Mouse (Mus musculus) adrenal gland, postnatal 10 days (tissue): ENCODE data around the gene Ms4a6b. TPM values are rescaled to one million over a fixed set of nuclear protein-coding genes. Genes with fewer than 3 reads are reported as not detected.
"Not testable (repeated sequence)": the region's sequence is repeated elsewhere in the genome, so short reads cannot be mapped to it uniquely, and the experiment has no call there.

Experiments
- DNase-seq: peaks from one replicate; pipeline ENCODE4 v3.0.0; 2021; ENCODE audit warnings: mixed read lengths
- long read RNA-seq, 2 experiments: library from polyadenylated mRNA; stranded (forward); transcript quantifications; one replicate each; pipeline ENCODE4 v2.0.0; 2021
- total RNA-seq, 2 experiments: library from RNA; stranded (reverse); gene quantifications; 2 replicates each; pipeline ENCODE4 v1.2.3; 2021

Gene Ms4a6b
- 1 to 10 TPM; 5.0 to 8.3 TPM for total RNA-seq
- long read RNA-seq, experiment 1, partial matches to known transcripts: 0 of 5 reads
- long read RNA-seq, experiment 1, other reads (novel, unspliced or antisense): 2 of 5 reads
- long read RNA-seq, experiment 2, partial matches to known transcripts: 0 of 6 reads
- long read RNA-seq, experiment 2, other reads (novel, unspliced or antisense): 2 of 6 reads

DNA sequence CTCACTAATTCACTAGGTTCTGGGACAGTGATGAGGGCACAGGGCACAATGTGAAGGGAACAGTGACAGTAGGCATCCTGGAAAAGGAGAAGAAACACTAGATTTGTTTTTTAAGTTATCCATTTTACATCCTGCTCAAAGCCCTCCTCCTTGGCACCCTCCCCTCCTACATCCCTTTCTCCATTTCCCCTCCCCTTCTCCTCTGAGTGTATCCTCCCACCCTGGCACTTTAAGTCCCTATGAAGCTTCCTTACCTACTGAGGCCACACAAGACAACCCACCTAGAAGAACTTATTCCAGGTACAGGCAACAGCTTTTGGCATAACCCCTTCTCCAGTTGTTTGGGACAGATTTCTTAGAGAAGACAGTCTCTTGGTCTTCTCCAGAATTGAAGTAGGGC, at the start of gene Ms4a6b:
Gene Ms4a6b, plus strand, starts transcription at position 267 of the 400 bp plus-strand sequence.
- no peak for DNase-seq

DNA sequence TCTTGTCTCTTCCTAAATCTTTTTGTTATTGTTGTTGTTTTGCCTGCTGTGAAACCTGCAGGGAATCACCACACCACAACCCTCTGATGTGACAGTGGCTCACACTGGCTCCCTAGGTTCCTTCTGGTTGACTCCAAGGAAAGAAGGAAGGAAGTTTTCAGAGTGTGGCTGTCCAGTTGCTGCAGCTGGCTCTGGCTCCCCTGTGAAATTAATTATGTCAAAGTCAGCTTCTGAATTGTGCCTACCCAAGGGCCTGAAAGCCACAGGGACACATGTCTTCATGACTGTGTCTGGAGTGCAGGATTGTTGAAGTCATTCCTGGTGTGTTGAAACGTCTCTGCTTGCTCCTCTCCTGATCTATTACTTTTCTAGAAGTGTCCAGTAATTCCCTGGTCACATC, 48.0 kb upstream of the Ms4a6b start:
- not testable (repeated sequence) for DNase-seq

DNA sequence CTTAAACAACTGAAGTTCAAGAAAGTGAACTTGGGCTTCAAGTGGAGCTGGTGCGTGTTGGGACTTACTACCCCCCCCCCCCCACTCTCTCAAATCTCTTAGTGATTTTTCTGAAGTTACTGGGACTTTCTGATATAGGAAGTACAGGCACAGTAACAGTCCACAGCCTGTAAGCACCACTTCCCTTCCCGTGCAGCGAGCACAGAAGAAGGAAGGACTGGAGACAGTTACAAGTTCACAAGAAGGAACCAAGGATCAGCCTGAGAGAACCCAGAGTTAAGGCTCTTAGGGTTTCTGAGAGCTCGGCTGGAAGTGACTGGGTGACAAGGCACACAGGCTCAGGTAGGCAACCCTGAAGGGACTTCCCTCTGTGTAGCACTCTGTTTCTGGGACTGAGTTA, 47.1 kb upstream of the Ms4a6b start, which contains the start of gene Ms4a6c:
Gene Ms4a6c, plus strand, starts transcription at position 152 of the 400 bp plus-strand sequence.
- DNase-seq: not testable (repeated sequence)

DNA sequence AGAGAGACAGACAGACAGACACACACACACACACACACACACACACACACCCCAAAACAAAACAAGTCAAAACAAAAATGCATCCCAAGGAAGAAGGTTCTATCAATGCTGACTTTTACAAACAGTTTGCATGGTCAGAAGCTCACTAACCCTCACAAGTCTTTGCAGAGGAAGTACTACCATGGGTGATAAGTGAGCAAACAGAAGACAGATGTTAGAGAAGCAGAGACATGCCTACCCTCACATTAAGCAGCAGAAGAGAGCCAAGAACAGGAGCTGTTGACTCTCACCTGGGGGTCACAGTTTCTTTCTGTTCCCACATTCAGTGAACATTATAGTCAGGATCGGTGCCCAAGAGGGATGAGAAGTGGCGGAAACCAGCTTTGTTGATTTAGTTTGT, 36.6 kb upstream of the Ms4a6b start:
- no peak for DNase-seq

DNA sequence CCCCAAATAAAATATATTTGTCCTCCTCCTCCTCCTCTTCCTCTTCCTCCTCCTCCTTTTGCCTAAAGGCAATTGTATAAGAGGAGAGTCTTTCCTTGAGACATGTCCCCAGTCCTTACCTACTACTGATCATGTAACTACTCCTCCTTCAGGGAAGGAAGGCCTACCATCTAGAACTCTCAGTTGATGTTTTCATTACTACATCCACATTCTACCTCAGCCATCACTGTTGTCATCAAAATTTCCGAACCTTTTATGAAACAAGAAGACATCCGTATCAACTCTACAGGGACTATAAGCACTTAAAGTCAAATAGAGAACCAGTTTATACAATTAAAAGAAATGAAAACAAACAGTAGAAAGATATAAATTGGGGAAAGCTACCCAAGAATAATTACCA, 33.6 kb upstream of the Ms4a6b start:
- DNase-seq: no peak

DNA sequence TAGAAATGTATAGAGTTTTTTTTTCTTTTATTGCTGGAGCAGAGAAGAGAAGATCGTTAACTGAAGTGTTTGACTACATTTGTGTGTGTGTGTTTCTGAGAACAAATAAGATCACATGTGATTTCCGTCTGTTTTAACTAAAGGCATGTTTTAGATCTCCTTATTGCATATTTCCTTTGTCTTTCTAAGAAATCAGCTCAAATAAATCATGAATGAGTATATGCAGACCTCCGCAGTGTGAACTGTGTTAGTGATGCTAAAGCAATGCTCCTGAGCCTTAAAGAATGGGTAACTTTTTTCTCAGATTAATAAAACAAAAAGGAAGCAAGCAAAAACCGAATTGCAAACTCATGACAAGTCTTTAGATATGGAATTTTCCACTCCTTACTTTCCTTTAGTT, 32.4 kb upstream of the Ms4a6b start:
- DNase-seq: no peak

DNA sequence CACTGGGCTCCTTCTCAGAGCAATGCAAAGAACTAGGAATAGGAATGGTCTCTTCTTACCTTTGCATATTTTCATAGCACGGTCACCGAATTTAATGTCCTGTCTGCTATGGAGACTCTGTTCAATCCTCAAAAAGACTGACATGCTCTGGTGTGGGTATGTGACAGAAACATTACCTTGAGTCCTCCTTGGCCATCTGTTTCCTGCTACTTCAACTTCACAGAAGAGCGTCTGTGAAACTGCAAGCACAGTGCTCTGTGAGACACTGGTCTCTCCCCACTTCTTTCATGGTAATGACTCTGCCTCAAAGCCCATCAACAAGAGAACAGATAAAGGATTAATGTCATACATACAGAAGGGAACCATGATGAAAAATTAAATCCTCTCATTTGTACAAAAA, 31.9 kb upstream of the Ms4a6b start:
- DNase-seq: no peak

DNA sequence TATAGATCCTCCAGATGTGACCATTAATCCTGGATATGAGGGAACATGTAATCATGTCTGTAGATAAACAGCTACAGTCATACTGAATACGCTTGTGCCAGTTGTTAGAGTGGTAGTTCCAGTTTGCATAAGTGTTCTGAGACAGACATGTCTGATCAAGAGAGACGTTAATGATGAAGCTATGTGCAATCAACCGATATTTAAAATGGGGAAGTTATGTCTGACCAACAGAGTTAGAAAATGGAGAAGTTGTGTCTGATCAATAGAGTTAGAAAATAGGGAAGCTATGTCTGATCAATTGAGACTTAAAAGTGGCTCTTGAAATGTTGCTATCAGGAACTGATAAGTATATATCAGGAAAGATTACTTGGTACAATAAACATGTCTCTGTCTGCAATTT, 31.0 kb upstream of the Ms4a6b start:
- no peak for DNase-seq

DNA sequence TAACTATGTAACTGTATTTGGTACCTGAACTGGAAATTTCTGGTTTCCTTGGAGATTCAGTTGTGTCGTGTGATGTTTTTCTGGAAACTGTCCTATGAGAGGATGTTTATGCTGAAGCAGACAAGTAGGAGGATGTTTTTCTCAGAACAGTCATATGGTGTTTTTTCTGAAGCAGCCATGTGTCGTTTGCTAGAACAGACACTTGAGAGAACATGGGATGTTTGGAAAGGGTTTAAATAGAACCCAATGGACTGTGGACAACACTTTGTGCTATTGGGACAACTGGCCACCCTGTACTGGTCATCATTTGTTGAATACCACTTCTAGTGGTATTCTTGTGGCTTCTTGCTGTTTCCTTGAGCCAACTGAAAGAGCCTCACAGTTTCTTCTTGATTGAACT, 30.6 kb upstream of the Ms4a6b start, which contains the start of gene Gm8369:
Gene Gm8369, plus strand, starts transcription at position 193 of the 400 bp plus-strand sequence.
- DNase-seq: no peak

DNA sequence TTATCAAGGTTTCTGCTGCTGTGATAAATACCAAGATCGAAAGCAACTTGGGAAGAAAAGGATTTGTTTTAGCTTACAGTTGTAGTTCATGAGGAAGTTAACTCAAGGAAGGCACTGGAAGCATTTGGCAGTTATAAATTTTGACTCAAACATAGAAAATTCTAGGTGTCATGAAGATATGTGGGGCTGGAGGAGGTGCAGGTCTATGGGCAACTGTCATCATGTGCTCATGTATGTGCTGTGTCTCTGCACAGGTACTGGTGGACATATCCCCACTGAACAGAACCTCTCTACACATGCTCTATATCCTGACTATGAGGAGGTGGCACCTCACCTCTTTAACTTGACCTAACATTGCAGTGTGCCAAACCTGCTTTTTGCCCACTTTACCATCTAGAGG, 29.7 kb upstream of the Ms4a6b start:
- no peak for DNase-seq

DNA sequence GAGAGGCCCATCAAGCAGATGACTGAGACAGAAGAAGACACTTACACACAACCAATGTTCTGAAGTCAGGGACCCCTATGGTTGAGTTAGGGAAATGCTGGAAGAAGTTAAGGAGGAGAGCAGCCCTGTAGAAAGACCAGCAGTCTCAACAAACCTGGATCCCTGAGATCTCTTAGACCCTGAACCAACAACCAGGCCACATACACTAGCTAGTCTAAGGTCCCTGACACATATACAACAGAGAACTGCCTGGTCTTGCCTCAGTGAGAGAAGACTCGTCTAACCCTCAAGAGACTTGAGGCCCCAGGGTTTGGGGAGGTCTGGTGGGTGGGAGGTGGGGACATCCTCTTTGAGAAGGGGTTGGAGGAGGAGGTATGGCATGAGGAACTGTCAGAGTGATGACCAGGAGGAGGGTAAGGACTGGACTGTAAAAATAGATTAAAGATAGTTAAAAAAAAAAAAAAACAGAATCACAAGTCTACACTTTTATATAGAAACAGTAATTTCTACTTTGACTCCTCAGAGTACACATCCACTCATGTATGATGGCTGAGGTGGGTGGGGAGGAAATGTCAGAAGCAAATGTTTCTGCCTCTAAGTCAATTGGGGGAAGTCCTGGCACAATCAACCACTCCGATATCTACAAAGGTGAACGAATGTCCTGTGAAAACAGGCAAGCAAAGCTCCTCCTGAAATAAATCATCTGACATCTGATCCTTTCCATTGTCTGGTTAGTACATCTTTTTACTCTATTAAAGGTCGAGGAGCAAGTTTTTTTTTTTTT, 24.7 kb upstream of the Ms4a6b start:
- DNase-seq: no peak

DNA sequence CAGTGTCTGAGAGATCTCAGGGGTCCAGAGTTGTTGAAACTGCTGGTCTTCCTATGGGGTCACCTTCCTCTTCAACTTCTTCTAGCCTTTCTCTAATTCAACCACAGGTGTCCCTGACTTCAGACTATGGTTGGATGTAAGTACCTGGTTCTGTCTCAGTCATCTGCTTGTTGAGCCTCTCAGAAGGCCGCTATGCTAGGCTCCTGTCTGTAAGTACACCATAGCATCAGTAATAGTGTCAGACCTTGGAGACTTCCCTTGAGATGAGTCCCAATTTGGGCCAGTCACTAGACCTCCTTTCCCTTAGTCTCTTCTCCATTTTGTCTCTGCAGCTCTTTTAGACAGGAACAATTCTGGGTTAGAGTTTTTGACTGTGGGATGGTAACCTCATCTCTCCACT, 23.6 kb upstream of the Ms4a6b start:
- no peak for DNase-seq

DNA sequence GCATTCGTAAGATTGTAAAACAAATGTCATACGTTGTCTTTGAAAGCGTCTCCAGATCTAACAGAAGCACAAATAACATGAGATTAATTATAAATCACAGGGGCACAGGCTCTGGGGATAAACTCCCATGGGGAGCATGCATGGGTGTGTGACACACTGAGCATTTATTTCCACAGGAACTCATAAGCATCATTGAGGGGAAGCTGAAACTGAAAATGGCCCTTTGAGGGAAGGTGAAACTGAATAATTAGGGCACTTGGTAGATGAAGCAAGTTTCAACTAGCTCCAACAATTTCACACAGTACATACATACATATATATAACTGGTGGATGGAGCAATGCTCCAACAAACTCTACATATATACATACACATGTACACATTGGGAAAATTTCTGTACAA, 21.8 kb upstream of the Ms4a6b start:
- no peak for DNase-seq

DNA sequence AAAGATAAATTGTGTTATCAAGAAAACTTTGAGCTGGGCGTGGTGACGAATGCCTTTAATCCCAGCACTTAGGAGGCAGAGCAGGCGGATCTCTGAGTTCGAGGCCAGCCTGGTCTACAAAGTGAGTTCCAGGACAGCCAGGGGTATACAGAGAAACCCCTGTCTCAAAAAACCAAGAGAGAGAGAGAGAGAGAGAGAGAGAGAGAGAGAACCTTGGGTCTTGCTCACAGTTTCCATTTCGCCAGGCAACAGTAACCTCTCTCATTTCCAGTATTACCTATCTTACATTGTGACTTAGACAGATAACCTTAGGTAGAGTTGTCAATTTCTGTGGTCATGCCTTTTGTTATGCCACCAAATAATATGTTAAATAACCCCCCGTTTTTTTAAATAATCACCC, 20.0 kb upstream of the Ms4a6b start:
- DNase-seq: no peak

DNA sequence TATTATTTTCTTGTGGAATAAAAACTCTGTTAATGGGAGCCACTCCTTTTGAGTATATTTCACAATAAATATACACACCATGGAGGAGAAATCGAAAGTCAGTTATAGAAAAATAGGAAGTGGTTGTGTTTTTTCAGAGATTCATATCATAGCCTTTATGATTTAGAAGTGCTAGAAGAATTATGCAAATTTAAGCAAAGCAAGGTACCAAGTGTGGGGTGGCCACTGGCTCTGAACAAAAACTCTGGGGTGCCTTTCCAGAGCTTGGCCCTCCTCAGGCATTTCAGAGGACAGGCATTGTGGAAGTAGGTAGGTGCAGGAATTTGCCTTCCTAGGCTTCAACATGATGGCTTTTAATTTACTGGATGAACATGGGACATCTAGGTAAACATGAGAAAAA, 19.0 kb upstream of the Ms4a6b start:
- DNase-seq: not testable (repeated sequence)

DNA sequence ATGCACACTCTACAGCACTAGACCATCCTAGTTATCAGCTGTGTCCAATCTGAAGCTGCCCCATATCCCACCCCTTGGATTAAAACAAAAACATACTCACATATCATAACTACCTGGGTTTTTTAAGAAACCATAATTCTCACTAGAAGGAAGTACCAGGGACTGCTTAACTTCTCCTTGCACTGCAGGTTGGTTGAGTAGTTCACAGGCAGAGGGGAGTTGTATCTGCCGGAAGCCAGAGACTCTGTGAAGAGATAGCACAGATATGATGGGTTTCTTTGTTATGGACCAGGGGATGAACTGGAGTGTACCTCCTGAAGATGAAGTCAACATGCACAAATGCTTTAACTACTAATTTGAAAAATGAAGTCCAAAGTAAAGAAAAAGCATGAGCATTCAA, 15.5 kb upstream of the Ms4a6b start:
- no peak for DNase-seq

DNA sequence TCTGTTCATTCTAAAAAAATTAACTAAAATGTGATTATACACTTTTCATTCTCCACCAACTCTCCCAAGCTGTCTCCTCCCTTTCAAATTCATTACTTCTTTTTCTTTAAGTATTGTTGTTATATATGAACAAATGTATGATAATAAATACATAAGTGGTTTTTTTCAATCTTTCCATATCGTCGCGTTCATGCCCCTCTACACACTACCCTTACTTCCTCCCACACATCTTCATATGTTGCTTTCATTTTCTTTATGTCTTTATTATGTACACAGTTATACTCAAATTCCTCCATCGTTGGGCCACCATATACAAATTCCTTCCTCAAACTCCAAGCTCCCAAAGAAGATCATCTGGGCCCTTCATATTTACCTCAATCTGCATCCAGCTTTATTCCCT, 15.0 kb upstream of the Ms4a6b start:
- DNase-seq: no peak

DNA sequence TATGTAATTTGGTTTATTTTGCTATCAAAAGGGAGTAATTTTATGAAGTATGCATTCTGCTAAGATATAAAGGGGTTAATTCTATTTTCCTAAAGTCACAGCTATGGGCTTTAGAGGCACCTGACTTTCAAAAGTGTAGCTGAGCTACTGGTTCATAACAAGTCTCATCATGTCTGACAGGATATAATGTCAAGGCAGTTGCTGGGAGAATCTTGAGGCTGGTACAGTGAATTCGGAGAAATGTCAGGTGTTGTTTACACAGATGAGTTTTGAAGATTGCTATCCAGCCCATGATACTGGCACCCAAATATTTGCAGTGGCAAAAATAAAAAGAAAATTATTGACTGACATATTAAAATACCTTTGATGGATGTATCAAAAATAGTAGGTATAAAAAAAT, 11.5 kb upstream of the Ms4a6b start:
- no peak for DNase-seq

DNA sequence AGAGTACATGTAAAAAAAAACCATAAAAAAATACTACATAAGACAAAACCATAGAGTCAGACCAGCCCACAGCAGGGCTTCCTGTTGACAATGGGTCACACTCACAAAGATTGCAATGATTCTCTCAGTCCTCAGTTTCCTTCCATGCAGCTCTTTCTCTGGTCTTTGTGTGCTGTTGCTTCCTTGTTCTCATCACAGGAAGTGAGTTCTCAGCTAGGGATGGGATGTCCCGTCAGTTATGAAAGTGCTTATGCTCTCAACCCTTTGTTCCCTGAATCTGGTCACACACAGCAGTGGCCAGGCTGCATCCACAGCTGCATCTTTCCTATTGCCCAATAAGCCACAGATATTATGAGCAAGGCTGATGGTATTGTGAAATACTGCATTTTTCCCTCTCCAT, 2.9 kb upstream of the Ms4a6b start:
- no peak for DNase-seq

DNA sequence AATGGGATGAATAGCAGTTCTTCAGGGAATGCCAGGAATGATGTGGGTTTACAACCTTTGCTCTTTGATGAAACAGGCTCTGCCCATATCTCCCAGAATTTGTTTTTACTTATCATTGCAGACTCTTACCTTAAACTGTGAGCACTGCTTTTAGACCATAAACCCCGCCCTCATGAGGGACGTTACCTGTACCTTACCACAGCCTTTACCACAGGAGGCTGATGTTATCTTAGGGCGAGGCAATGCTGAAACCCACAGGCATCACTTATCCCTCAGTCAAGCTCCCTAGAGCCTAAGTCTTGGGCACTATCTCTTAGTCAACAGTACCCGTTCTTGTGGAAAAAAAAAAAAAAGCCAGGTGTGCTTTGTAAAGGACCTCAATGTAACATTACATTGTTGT, 533 bp downstream of the Ms4a6b start:
- DNase-seq: no peak

DNA sequence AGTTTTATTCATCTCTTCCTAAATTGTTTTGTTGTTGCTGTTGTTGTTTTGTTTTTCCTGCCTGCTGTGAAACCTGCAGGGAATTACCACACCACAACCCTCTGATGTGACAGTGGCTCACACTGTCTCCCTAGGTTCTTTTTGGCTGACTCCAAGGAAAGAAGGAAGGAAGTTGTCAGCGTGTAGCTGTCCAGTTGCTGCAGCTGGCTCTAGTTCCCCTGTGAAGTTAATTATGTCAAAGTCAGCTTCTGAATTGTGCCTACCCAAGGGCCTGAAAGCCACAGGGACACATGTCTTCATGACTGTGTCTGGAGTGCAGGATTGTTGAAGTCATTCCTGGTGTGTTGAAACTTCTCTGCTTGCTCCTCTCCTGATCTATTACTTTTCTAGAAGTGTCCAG, 1.1 kb downstream of the Ms4a6b start:
- DNase-seq: not testable (repeated sequence)

DNA sequence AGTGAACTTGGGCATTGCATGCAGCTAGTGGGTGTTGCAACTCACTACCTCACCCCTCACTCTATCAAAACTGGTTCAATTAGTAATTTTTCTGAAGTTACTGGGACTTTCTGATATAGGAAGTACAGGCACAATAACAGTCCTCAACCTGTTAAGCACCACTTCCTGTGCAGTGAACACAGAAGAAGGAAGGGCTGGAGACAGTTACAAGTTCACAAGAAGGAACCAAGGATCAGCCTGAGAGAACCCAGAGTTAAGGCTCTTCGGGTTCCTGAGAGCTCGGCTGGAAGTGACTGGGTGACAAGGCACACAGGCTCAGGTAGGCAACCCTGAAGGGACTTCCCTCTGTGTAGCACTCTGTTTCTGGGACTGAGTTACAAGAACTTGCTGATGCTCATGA, 2.0 kb downstream of the Ms4a6b start:
- not testable (repeated sequence) for DNase-seq

DNA sequence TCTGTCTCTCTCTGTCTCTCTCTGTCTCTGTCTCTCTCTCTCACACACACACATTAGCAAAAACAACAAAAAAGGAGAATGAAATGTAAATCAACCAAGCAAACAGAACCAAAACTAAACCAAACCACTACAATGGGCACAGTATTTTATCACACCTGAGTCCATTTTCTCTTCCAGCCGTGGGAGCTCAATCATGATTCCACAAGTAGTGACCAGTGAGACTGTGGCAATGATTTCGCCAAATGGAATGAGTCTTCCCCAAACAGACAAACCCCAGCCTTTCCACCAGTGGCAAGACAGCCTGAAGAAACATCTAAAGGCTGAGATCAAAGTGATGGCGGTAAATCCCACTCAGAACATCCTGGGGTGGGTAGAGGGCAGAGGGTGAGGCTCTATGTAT, 3.8 kb downstream of the Ms4a6b start:
- DNase-seq: no peak

DNA sequence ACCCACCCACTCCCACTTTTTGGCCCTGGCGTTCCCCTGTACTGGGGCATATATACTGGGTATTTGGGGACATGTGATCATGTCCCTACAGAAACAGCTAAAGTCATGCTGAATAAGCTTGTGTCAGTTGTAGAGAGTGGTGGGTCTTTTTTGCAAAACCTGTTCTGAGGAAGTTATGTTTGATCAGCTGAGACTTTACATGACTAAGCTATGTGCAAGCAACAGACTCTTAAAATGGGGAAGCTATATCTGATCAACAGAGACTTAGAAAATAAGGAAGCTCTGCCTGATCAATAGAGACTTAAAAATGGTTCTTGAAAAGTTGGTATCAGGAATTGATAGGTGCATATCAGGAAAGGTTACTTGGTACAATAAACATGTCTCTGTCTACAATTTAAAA, 17.1 kb downstream of the Ms4a6b start:
- no peak for DNase-seq
